Mouse (Mus musculus): ENCODE measurements around the gene Clk2.
A peak's percentile ranks its signal among the peaks of the same experiment; 100 is the strongest.
"Not testable (repeated sequence)": the region's sequence is repeated elsewhere in the genome, so short reads cannot be mapped to it uniquely, and the experiment has no call there.

Clk2 gene

DNA sequence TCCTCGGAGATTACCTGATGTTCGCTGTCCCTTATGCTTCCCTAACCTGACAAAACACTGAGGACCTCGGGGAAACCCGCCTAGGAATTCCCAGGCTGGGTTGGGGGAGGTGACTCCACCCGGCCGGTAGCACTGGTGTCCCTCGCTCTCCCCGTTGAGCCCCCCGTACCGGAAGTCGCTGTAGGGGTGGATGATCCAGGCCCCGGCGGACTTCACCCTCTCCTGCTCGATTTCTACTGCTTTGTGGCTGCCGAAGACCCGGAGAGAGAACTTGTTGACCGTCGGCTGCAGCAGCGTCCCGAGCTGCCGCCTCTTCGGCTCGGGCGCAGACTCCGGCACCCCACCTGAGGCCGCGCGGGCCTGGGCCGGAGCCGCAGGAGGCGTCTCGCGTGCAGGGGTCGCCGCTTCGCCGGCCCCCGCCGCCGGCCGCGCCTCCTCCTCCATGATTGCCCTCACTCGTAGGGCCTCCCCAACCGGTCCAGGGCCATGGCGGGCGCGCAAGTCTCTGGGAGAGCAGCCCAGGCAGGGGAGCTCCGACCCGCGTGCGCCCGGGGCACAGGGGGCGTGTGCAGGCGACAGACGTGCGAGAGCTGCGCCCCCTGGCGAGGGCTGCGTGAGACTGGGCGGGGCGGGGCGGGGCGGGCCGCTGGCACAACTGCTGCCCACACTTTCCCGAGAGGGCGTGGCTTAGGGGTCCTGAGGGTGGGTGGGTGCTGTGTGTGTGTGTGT is 4.8 kb upstream of the Clk2 start, which contains the start of gene Hcn3:
TSS of gene Hcn3 (minus strand) at position 581 of the 729 bp plus-strand sequence.
- no peak for DNase-seq (ENCODE audit: low spot score in 2 of 2)

DNA sequence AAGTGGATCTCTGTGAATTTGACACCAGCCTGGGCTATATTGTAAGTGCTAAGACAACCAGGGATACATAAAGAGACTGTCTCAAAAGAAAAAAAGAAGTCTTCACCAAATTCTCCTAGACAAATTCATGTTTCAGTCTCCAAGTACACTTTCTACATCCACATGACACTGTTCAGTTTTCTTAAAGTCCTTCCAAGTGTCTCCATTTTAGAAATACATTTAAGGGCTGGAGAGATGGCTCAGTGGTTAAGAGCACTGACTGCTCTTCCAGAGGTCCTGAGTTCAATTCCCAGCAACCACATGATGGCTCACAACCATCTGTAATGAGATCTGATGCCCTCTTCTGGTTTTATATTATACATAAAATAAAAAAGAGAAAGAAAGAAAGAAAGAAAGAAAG is 3.4 kb upstream of the Clk2 start:
- not testable (repeated sequence) for DNase-seq (ENCODE audit: low spot score in 2 of 2)

DNA sequence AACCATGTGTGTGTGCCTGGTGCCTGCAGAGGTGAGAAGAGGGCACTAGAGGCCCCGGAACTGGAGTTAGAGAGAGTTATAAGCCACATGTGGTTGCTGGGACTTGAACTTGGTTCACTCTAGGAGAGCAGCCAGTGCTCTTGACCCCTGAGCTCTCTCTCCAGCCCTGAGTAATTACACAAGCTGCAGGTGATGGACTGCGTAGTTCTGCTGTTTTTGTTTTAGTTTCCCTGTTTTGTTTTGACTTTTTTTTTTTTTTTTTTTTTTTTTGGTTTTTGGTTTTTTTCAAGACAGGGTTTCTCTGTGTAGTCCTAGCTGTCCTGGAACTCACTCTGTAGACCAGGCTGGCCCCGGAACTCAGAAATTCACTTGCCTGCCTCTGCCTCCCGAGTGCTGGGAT is 2.8 kb upstream of the Clk2 start:
- DNase-seq (ENCODE audit: low spot score in 2 of 2), result no peak

DNA sequence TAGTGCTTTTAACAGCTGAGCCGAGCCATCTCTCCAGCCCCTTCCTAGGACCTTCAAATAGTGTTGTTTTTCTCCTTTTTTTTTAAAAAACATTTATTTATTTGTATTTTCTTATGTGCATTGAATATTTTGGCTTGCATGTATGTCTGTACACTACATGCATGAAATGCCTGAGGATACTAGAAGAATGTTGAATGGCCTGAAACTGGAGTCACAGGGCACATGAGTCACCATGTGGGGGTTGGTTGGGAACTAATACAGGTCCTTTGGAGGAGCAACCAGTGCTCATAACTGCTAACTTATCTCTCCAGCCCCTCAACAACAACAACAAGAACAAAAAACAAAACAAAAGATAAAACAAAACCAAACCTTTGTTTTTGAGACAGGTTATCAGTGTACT is 1.5 kb upstream of the Clk2 start:
- no peak for DNase-seq (ENCODE audit: low spot score in 2 of 2)

DNA sequence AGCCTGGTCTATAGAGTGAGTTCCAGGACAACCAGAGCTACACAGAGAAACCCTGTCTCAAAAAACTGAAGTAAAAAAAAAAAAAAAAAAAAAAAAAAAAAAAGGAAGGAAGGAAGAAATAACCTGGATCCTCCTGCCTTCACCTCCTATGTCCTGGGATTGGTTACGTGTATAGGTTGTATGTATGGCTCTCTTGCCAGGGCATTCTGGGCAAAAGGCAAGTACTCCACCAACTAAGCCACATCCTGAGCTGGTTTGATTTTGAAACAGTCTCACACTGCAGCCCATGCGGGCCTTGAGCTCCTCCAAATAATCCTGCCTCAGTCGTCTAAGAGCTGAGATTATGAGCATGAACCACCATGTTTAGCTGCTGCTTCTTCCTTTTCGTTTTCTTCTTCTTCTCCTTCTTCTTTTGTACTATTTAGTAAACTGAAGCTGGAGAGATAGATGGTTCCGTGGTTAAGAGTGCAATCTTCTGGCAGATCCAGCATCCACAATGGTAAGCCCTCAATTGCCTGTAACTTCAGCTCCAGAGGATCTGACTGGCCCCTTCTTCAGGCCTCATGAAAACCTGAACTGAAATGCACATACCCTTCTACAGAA is 851 bp upstream of the Clk2 start:
- no peak for DNase-seq (ENCODE audit: low spot score in 2 of 2)

DNA sequence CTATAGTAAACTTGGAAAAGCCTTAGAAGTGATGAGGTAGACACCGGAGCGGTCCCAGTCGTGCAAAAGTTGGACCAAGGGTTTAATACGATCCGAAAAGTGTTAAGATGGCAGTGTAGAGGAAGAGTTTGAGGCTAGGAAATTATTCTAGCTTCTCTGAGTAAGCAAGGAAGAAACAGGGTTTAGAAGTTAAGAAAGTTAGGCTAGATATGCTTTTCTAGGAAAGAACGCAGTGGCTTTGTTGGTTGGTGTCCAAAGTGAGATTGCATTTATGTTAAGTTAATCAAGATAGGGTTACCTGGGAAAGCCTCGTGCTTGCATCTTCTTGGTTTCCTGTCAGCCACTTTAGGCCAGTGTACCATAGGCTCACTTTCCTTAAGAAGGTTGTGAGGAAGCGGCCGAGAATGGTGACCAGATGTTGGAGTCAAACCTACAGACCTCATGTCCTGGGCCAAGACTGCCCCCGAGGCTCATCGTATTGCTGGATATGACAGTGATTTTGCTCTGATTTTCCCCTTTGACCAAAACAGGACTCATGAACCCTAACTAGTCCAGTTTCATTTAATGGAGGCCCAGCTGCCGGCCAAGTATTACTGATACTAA is 774 bp downstream of the Clk2 start:
- DNase-seq (ENCODE audit: low spot score in 2 of 2), result no peak

DNA sequence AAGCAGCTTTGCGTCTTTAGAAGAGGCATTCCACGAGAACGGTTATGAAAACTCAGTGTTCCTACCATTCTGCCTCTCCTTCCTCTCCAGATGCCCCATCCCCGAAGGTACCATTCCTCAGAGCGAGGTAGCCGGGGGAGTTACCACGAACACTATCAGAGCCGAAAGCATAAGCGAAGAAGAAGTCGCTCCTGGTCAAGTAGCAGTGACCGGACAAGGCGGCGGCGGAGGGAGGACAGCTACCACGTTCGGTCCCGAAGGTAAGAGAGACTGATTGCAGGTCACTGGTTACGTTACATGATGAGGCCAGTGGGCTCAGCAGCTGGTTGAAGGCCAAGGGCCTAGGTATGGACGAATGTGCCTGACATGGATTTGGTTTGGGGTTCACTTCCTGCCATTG is 2.4 kb downstream of the Clk2 start:
- DNase-seq (ENCODE audit: low spot score in 2 of 2), result no peak

DNA sequence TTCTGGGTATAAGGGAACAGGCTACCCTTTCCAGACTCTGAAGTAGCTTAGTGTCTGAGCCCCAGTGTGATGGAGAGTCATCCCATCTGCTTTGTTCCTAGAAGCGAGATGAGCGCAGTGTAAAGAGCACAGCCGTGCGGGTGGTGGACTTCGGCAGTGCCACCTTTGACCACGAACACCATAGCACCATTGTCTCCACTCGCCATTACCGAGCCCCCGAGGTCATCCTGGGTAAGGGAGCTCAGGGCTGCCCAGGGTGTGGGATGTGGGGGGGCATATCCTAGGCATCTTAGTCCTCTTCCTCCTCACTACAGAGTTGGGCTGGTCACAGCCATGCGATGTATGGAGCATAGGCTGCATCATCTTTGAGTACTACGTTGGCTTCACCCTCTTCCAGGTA is 10.2 kb downstream of the Clk2 start:
- no peak for DNase-seq (ENCODE audit: low spot score in 2 of 2)

DNA sequence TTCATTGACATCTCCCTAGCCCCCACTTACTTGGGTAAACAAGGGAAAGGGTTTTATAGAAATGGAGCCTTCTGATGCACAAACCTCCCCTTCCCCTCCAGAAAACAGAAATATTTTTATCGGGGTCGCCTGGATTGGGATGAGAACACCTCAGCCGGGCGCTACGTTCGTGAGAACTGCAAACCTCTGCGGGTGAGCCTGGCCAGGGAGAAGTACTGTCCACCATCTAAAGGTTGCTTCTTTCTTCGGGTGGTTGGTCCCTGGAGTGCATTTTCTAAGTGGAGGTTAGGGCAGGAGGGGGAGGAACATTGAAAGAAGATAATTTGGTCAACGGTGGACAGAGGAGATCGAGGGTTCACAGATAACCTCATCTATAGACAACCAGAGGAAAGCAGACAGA is 10.9 kb downstream of the Clk2 start:
- no peak for DNase-seq (ENCODE audit: low spot score in 2 of 2)

DNA sequence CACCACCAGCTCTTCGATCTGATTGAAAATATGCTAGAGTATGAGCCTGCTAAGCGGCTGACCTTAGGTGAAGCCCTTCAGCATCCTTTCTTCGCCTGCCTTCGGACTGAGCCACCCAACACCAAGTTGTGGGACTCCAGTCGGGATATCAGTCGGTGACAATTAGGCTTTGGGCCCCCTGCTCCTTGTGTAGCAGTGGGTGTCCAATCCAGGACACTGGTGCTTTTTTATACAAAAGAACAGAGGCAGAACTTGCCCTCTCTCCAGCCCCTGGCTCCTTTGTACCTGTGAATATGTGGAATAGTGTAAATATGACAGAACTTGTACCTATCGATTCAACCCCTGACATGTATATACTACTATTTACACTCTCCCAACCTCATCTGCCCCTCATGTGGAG is 11.8 kb downstream of the Clk2 start:
- no peak for DNase-seq (ENCODE audit: low spot score in 2 of 2)

DNA sequence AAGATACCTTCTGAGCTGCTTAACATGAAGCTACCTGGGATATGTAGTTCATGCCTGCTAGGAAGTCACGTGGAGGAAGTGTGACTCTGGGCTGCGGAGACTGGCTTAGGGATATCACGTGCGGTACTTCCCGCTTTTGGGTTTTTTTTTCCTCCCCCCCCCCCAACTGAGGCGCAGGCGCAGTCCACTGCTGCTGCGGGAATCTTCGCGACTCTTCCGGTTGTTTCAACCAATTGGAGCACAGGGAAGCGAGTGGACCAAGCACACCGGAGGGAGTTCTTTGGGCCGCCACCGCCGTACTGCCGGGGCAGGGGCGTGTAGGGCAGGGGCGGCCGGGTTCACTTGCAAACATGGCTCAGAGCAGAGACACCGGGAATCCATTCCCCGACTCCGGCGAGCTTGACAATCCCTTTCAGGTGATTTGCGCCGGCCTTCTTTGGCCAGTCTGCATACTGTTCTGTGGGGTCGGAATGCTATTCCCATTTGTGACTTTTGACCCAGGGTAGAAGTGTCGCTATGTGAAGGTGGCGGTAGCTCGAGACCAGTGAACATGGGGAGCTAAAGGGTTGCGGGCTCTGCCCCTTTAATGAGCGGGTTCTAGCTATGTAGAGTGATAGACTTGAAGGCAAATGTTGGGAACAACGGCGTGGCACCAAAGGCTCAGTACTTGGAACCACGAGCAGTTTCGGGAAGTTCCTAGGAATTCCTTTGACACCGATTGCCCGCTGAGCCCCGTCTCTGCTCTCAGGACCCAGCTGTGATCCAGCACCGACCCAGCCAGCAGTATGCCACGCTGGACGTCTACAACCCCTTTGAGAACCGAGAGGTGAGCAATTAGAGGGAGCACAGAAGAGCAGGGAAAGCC is 12.9 kb downstream of the Clk2 start, which contains the start of gene Scamp3:
TSS of gene Scamp3 (plus strand) at position 232 of the 865 bp plus-strand sequence.
- DNase-seq (ENCODE audit: low spot score in 2 of 2), result peak; percentile 82 to 94

DNA sequence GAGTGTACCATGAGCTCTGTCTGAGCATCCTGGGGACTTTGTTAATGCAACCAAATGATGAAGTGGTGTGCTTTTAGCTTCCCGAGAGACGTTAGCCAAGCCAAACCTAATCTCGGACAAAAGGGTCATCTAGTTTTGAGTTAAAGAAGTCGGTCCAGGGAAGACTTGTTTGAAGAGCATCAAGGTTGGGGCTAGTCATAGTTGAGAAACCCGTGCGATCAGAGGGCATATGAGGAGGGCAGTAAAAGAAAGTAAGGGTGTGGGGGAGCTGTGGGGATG is 13.5 kb downstream of the Clk2 start:
- no peak for DNase-seq (ENCODE audit: low spot score in 2 of 2)

DNA sequence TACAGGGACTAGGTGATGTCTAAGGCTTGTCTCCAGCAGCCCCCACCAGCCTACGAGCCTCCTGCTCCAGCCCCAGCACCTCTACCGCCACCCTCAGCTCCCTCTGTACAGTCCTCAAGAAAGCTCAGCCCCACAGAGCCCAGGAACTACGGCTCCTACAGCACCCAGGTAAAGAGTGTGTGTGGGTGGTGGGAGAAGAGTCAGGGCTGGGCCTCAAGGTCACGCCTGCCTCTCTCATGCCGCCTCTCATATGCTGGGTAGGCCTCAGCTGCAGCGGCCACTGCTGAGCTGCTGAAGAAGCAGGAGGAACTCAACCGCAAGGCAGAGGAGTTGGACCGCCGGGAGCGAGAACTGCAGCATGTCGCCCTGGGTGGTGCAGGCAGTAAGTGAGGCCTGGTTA is 14.5 kb downstream of the Clk2 start:
- DNase-seq (ENCODE audit: low spot score in 2 of 2), result no peak

DNA sequence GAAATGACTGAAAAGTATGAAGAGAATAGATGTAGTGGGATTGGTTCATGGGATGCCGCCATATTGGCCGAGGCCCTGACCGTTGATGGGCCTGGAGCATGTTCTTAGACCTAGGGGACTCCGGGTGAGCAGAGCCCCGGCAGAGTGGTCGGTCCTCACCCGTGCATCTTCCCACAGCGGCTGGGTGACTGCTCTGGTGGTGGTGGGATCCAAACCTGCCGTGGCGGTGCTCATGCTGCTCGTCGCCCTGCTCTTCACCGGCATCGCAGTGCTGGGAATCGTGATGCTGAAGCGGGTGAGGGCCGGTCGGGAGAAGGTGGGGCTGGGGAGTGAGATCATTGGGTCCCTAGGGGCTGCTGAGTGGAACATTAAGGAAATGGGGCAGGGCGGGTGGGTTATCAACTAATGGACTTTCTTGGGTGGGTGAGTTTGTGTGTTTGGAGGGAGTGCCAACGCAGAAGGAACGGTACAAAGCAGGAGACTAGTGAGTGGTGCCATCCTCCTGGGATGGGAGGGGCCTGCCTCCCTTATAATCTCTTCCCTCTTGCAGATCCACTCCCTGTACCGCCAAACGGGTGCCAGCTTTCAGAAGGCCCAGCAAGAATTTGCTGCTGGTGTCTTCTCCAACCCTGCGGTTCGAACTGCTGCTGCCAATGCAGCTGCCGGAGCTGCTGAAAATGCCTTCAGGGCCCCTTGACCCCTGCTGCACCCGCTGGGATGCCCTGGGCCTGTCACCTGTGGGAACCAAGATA is 17.3 kb downstream of the Clk2 start:
- no peak for DNase-seq (ENCODE audit: low spot score in 2 of 2)

DNA sequence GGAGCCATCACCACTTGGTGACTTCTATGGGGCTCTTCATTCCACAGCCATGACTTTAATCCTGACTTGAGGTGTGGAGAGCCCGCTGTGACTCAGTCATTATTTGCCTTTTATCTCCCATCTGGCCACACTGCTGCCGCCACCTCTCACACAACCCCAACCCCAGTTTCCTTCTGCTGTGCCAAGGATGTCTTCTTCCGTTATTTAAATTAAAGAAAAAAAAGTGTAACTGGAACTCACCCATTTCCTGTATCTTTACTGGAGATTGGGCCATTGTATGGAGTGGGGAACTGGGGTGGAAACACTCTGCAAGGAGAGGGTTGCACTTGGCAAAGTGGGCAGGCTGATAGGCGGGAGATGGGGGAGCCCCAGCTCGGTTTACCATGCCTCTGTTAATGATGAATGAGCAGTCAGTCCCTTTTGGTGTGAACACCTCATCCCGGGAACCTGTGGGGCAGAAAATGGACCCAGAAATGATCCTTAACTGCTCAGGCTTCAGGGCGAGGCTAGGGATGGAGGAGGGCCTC is 18.0 kb downstream of the Clk2 start:
- no peak for DNase-seq (ENCODE audit: low spot score in 2 of 2)

DNA sequence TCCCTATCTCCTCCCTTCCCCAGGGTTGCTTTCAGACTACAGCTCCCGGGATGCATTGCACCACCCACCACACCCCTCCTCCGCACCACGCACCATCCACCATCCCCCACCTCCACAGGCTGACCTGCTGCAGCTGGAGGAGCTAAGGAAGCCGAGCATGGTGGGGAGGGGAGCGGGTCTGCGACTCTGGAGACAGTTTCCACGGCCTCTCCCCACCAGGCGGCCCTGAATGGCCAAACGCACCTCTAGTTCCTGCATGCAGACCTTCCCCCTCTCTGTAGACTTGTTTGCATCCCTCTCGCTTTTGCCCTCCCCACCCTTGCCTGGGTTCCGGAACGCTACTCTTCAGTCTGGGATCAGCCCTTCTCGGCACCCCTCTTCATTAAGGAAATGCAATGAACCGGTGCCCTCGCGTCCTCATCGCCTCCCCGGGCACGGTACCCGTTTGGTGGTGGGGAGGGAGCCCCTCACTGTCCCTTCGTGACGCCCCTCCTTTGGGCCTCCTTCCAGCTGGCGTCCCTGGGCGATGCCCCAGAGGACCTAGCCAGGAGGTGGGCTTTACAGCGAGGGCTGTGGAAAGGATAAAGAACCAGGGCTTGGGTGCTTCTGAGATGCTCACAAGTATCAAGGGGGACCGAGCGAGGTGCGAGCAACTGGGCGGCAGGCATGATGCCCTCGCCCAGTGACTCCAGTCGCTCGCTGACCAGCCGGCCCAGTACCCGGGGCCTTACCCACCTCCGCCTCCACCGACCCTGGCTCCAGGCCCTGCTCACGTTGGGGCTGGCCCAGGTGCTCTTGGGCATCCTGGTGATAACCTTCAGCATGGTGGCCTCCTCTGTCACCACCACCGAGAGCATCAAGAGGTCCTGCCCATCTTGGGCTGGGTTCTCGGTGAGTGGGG is 18.7 kb downstream of the Clk2 start, which contains the start of gene Fam189b:
TSS of gene Fam189b (plus strand) at position 86 of the 901 bp plus-strand sequence.
- peak; percentile 91 for DNase-seq (ENCODE audit: low spot score in 2 of 2)

DNA sequence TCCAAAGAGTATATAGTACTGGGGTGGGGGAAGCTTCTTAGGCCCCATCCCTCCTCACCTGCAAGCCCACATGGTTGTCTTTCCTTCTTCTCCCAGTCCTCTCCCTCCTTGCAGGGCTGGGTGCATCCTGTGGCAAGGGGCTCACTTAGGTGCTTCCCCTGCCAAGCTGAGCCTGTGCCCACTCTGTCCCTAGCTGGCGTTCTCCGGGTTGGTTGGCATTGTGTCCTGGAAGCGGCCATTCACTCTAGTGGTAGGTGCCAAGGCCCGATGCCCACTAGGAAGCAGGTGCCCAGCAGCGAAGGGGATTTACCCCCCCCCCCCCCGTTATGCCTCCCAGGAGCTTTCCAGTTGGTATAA is 19.3 kb downstream of the Clk2 start:
- no peak for DNase-seq (ENCODE audit: low spot score in 2 of 2)

DNA sequence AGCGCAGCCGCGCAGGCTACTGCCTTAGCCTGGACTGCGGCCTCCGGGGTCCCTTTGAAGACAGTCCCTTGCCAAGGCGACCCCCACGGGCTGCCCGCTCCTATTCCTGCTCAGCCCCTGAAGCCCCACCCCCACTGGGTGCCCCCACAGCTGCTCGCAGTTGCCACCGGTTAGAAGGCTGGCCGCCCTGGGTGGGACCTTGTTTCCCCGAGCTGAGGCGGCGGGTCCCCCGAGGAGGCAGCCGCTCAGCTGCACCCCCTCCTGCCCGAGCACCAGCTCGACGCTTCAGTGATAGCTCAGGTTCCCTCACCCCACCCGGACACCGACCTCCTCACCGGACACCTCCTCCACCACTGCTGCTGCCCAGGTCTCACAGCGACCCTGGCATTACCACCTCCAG is 22.6 kb downstream of the Clk2 start:
- no peak for DNase-seq (ENCODE audit: low spot score in 2 of 2)

DNA sequence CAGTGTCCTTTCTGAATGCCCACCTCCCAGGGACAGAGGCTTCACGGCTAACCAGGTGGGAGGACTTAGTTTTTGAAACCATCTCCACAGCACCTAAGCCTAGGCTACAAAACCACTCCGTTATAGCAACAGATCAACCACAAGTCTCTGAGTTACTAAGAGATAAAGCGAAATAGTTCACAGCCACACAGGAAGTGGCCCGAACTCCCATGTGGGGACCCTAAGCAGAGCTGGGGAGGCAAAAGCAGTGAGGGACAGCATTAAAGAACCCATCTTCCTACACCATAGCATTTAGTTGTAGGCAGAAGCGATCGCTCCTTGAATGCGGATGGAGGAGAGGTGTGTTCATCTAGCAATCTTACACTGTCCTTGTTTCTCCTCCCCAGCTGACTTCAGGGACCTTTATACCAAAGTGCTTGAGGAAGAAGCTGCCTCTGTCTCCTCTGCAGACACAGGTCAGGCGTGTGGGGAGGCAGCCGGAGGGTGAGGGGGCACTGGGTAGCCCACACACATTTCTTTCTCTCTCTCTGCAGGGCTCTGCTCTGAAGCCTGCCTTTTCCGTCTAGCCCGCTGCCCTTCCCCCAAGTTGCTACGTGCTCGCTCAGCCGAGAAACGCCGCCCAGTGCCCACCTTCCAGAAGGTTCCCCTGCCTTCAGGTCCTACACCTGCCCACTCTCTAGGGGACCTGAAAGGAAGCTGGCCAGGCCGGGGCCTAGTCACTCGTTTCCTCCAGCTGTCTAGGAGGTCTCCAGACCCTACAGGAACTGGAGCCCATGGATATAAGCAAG is 23.3 kb downstream of the Clk2 start:
- DNase-seq (ENCODE audit: low spot score in 2 of 2), result no peak

DNA sequence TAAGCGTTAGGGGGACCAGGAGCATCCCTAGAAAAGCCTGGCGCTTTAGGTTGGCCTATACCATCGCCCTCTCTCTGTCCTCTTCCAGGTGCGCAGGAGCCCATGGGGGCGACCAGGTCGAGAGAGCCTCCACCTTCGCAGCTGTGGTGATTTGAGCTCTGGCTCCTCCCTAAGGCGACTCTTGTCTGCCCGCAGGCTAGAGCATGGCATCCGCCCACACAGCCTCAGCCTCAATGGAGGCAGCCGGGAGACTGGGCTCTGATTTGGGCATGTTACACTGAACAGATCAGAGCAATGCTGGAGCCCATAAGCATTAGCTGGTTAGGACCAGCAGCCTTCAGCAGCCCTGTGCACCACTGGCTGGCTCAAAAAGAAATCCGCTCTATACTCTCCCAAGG is 23.9 kb downstream of the Clk2 start:
- DNase-seq (ENCODE audit: low spot score in 2 of 2), result no peak

All from right cerebral cortex, postnatal 36 days (tissue).